Mouse (Mus musculus) cerebellum, postnatal 4 days (tissue): ENCODE measurements around the gene Epsti1.

ENCODE experiments used
- DNase-seq, 2 experiments: peaks; one replicate each; pipeline ENCODE4 v3.0.0; 2022; ENCODE audit warnings: low spot score in 2 of 2, mixed read lengths in 1 of 2

Epsti1 gene

DNA sequence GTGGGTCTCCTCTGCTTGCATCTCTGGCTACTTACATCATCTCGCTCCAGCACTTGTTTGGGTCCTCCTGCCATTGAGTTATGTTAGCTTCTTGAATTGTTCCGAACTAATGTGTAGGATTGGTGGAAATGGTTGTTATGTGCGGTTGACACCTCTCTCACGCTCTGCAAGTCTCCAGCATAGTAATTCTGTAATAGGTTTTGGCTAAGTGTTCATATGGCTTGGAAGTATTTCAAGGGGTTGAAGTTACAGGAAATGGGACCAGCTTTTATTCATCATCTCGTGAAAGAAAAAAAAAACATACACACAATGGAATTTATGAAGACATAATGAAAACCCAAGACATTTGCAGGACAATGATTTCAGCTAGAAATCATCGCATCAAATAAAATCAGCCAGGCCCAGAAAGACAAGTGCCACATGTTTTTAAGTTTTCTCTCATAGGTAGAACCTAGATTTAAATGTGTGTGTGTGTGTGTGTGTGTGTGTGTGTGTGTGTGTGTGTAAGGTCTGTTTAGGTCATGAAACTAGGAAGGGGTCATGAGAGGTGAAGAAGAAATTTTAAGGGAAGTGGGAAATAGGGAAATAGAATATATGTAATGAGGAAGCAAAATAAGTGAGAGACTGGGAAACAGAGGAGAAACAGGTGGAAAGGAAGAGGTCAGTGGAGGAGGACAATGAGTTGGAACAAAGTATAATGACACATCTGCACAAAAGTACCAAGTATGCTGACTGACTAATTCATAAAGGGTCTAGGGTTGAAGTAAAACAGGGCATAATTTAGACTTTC, 19.2 kb downstream of the Epsti1 start:
- DNase-seq = no peak

DNA sequence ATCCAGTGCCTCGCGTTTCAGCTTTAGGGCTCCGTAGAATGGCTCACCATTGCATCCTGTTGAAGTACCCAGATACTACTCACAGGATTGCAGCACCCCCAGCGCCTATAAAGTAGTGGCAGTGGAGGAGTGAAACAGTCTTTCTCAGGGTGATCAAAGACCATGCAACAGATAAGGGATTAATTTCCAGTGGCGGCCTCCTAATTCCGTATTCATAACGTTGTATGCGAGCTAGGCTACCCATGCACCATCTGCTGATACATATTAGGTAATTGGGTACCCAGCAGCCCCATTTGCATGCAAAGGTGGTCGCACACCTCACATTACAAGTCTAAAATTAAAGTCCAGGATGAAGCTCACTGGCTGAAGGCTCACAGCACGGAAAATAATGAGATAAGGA, 21.4 kb downstream of the Epsti1 start:
- DNase-seq = no peak

DNA sequence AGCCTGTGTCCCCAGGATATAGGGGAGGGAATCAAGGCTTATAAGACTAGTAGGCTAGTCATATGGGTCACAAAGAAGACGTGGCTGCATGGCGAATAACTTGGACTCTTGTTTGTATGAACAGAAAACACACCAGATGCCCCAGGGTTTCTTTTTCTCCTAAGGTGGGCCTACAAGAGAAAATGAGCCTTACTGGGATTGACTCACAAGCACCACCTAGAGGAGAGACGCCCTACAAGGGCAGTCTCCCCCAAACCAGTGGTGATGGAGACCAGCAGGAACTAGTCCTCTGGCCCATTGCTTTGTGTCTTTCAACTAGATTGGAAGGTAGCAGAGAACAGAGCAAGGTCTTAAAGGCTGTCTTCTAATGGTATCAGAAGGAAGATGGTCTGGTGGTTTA, 22.7 kb downstream of the Epsti1 start:
- DNase-seq = peak in 1 of 2 experiments; percentile 32

DNA sequence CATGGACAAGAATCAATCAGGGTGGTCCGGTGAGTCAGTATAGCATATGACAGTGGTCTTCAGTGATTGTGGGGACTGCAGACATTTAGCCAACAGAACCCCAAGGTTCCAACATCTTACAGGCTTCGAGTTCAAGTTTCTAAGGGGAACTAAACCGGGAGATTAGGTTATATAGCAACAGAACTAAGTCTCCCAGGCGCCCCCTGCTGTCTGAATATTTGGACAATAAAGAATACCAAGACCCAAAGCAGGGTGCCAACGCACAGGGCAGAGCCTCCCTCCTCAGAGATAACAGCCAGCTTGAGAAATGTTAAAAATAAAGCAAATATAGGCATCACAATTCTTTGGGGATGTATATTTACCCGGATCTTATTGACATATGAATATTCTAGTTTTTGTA, 24.0 kb downstream of the Epsti1 start:
- DNase-seq = peak; percentile 32 to 60

DNA sequence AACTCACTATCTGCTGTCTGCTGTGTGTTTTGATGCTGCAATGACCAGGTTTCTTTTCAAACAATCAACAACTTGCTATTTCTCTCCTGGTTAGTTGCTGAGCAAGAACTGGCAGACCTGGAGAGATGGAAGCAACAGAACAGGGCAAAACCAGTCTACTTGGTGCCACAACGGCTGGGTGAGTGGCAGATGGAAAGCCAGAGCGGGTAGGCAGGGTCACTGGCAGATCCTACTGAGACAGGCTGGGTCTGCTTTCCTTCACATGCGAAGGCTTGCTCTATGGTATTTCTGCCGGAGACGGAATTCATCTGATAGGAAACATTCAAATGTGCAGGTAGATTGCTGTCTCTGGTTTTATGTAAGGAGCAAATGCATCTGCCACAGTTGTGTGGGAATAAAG, 24.6 kb downstream of the Epsti1 start:
- no peak for DNase-seq

DNA sequence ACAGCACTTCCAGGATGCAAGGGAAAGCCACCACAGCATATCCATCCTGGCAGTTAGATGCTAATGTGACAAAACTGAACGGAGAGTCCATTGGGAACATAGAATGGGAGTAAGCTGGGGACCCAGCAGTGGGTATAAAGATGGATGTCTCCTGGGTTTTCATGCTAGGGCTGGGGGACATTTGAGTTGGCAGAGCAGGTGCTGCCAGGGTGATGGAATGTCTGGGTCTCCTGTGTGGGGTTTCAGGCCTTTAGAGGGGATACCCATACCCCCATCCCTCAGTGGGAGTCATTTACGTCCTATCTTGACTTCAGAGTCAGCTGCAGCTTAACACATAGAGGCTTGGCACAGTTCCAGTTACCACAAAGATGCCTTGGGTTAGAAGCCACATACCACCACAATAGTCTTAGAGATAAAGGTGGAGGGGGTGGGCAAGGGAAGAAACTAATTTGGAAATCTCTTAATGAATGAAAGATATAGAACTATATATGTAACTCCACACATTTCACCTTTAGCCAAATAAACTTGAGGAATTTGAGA, 25.2 kb downstream of the Epsti1 start:
- no peak for DNase-seq

DNA sequence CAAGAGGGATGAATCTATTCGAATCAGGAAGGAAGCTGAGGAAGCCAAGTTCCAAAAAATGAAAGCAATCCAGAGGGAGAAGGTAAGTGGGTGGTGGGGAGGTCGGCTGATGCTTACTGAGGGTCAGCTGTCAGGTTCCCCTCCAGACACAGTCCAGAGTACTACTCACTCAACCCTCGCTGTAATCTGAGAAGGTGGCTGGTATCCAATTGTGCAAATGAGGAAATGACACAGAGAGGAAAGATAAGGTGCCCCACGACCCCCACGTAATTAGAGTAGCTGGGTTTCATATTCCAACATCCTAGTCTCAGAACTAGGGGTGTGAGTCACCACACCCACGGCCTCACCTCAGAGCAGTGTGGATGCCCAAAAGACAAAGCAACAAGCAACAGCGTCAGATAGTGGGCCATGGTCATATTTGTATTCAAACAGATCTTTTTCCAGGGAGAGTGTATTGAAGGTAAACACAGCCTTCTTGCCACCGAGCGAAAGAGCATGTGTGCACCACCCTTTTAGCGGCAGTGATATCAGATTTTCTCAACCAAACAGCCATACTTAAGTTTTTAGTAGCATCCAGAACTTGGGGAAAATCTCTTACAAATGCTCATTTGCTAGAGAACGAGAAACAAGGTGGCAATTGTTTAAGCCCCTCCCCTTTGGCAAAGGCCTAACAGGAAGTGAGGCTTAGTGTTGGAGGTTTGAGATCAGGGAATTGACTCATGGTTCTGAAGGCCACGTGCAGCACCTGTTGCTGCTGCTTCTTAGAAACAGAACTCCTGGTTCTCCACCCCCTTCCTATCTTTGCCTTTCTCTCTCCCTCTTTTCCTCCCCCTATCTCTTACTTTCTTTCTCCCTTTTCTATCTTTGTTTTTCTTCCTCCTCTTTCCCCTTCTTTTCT, 28.4 kb downstream of the Epsti1 start:
- DNase-seq = no peak

DNA sequence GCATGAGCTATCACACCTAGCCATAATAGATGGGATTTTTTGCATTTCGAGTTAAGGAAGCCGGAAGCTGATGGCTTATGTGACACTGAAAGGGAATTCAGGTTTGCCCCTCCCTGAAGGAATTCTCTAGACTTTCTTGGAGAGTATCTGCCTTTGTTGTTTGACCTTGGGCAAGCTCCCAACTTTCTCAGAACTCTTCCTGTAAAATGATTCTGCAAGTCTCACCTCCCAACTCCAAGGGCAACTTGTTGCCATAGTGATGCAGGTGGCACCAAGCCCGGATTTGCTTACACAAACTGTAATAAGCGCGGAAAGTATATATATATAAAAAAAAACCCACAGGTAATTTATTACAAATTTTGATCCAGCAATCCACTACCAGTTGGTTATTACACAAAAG, 29.2 kb downstream of the Epsti1 start:
- no peak for DNase-seq

DNA sequence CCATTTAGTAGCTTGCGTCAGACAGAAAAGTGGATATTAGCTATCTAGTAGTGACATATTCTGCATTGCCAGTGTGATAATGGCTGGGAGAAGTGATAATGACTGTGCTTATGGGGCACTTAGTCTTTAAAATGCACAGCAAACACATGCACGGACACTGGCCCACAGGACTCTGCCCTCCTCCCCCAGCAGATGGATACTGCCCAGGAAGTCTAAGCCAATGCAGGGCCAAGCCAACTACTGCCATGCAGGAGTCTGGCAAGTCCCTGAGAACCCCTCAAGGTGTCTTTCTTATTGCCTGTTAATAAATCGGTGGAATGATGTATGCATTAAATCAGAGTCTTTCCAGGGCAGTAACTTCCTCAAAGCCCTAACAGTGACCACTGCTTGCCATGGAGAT, 30.4 kb downstream of the Epsti1 start:
- no peak for DNase-seq

DNA sequence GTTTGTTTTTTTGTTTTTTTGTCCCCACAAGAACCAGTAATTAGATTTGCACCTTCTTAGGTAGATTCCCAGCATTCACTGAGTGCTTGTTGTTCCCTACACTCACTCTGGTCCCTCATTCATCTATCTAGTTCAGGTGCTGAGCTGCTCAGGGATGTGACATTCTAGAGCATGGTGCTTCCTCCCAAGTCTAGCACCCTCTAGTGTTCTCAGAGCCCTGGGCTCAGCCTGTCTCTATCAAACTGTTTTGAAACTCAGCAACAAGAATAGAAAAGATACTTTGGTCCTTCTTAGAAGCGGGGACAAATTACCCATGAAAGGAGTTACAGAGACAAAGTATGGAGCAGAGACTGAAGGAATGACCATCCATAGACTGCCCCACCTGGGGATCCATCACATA, 37.1 kb downstream of the Epsti1 start:
- no peak for DNase-seq

DNA sequence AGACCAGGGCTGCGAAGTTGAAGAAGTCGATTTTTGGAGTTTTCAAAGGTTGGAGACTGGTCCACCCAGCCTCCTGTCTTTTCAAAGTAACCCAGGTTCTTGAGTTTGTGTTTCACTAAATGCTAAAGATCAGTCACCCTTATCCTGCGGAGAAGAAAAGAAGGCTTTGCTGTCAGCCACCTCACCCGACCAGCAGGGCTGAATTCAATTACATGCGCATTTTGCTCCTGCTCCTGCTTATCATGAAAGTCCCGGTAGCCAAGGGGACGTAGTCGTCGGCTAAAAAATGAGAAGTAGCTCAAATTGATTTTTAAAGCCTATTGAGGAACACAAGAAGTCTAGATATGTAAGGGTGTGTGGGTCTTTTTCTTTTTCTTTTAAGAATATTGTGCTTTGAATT, 38.2 kb downstream of the Epsti1 start:
- DNase-seq = no peak

DNA sequence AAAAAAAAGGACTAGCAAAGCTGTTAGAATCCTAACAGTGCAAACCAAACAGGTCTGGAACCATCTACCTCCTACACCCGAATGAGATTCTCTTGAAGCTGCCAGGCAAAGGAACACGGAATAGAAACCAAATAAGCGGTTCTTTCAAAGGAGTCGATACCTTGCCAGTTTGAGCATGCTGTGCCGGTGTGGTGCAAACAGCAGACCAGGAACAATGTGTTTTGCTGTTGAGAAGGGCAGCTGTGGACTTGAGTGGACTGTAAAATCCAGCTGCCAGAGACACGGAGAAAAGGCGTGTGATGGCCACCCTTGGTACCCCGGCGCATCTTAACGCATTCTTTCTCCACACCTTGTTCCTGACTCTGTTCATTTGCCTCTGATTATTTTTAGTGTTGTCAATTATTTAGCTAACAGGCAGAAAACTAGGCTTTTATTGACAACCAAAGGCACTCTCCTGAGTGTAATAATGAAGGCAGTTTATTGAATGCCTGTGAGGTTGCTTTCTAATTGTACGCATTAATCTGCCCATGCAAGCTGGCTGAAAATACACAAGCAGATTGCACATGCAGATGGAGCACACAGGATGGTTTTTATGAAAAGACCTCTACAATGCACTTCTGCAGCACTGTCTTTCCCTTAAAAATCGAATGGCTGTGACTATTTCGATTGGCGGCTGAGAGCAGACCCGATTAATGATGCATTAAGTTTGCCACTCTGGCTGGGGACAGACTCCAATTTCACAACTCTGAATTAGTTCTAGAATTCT, 38.9 kb downstream of the Epsti1 start:
- no peak for DNase-seq

DNA sequence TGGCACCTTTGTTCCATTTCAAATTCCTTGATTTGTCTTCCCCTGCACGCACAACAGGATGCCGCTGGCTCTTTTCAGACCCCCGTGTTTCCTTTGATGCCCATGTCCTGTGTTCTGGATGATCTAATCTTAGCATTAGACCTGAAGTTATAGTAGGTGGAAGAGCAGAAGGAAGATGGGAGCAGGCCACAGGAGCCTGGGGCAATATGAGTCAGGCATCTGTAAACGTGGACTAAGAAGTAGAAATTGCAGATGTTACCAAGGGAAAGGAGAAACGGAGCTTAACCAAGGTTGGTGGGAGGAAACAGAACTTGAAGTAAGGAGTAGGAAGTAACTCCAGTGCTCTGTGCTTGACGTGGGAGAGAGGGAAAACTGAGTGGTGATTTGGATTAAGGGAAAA, 57.7 kb downstream of the Epsti1 start:
- no peak for DNase-seq

DNA sequence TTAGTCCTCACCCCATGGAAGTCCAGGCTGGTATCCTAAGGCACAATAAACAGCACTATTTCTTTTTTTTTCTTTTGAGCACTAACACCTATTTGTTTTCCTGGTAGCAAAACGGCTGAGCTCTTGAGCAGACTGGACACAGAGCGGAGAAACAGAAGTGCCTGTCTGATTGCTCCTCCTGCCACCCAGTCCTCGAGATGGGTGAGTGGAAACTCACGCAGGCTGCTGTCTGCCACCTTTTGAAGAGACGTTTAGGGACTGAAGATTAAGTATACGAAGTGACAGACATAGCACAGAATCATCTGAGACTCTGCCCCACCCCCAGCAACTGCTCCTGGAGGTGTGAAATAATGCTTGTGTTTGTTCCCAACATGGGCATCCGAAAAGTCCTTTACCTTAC, 59.5 kb downstream of the Epsti1 start:
- no peak for DNase-seq

DNA sequence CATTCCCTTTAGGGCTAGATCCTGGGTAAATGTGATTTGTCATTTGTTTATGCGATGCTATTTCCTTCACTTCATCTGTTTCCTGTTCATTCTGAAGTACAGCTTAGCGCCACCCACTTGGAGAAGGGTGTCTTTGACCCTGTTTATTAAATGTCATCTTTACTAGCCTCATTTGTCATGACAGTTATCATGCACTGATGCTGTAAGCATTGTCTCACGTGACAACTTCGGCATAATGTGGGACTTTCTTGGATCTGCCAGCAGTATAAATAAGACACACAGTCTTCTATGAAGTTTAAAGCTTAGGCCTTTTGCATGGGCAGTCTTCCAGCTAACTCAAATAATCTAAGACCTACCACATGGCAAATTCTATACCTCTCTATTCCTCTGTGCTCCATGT, 67.3 kb downstream of the Epsti1 start:
- DNase-seq = no peak

DNA sequence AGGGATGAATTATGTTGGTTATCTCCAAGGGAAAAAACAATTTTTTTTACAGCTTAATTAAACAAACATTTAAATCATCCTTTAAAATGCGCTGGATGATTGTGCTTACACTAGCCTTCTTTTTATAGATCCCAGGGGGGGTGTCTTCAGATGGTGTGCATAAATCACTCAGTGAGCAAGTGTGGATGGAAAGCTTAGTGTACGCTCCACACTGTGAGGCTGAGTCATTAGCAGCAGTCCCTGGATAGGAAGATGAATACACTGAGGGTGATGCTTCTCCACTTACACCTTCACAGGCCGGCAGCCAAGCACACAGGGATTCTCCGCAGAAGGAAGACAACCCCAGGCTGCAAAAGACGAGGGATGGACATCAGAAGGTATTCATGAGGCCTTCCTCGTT, 70.2 kb downstream of the Epsti1 start:
- DNase-seq = no peak

DNA sequence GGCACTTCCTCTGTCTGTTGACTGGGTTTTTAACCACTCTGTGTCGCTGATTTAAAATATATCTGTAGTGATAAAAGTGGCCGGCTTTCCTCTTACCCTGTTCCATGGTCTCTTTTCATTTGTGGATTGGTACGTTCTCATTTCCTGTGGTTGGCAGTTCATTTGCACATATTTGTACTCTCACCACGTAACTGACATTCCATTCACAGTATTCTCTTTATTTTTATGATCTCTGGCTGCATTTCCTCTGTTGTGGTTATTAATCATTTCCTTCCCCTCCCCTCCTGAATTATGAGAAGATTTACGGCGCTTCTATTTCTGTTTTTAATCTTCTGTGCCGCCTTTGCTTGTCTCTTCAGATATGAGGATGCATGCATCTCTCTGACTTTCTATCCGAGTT, 71.7 kb downstream of the Epsti1 start:
- DNase-seq = no peak

DNA sequence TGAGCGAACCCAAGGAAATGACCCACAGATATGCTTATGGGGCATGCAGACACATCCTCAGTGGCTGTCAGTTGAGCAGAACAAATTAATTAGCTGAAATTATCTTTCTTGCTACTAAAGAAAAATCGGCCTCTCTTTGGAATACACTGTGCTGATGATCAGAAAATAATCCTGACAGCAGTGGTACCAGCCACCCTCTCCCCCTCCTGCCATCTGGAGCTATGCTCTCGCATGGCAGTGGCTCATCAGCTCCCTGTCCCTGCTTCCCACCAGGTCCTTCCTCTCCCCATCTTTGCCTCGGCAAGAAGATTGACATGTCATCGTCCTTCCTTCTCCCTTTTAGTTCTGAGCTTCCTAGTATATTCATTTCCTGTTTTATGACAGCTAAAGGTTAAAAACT, 77.5 kb downstream of the Epsti1 start:
- no peak for DNase-seq

DNA sequence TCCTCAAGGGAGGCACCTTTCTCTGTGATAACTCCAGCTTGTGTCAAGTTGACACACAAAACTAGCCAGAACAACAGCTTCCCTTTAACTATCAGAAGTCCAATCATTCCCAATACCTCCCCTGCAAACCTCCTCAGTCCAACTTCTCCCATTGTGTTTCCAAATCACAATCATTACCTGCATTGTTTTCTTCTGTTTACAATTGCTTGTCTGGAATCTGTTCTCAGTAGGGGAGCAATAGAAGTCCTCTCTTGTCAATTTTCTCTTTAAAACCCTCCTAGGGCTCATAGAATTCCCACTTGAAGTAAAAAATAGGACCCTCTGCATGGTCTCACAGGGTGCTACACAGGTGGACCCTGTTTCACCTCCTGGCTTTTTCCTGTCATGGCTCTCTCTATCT, 93.7 kb downstream of the Epsti1 start:
- no peak for DNase-seq

DNA sequence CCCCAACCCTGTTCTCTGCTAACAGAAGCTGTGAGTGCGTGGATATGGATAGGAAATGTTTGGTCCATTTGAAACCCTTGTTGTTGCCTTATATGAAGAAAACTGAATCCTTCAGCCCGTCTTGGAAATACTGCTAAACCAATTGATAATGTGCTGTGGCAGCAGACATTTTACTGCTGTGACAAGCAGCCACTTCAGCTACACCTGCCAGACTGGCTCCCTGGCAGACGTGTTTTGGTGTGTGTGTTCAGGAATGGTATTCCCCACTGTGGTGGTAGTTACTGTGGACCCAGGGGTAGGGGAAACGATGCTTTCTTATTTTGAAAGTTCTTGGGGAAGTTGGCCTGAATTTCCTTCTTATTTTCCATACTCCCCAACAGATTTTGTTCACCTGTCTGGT, 100.4 kb downstream of the Epsti1 start:
- no peak for DNase-seq

DNA sequence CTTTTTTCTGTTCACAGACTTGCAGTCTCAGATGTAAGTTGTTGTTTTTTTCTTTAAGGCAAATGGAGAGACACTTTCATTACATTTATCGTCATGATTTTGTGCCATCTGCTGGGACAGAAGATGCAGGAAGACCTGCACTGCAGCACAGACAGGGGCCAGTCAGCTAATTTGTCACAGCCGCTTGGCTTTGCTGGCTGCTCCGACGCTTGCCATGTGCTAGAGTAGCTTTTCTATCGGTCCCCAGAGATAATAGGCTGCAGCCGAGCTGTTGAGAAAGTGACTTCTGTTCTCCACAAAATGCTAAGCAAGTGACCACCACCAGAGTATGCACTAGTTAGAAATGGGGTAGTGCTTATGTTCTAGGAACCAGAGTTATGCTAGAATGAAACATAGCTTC, 104.0 kb downstream of the Epsti1 start:
- peak in 1 of 2 experiments; percentile 56 for DNase-seq

DNA sequence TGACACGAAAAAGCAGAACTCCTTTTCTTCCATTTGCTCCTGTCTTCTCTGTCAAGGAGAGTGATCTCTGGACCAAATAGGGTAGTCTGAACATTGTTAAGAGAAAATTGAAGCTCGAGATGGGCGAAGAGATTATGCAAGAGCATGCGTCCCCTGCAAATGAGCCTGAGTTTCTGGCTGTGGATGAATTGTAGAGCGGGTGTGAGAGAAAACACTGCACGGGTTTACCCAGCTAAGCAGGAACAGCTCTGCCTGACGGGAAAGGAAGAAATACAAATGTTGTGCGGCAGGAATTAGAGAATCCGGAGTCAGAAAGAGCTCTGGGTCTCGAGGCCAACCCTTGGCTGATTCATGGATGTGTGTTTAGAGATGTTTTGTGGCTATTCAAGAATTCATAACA, 107.8 kb downstream of the Epsti1 start:
- no peak for DNase-seq
